Mouse (Mus musculus) gastrocnemius, postnatal 36 days (tissue): ENCODE measurements around the gene Nupl1. TPM values are rescaled to one million over a fixed set of nuclear protein-coding genes. Genes with fewer than 3 reads are reported as not detected.

ENCODE experiments used
- DNase-seq, 2 experiments: peaks; one replicate each; pipeline ENCODE4 v3.0.0; 2022
- intact Hi-C: fragments of 180-260 bp; cut with DNase I; formaldehyde crosslinking; loops from one replicate; pipeline ENCODE4 v1.15.1; 2025
- total RNA-seq, 2 experiments: library from RNA; stranded (reverse); gene quantifications; 2 replicates each; pipeline ENCODE4 v1.2.3; 2021

Gene Nupl1
- total RNA-seq, 2 experiments from 2014 or later = not detected

- DNase-seq = no peak
- intact Hi-C loops = no loop called here
Measured at GRCm38 (mm10) chr14:60250366-60250765, 865 bp downstream of the Nupl1 start.

GRCm38 (mm10) chr14:60238551-60238950, 12.7 kb downstream of the Nupl1 start:
- no peak for DNase-seq
- intact Hi-C loops = no loop called here

- DNase-seq = no peak
- intact Hi-C loops = no loop called here
Measured at GRCm38 (mm10) chr14:60219886-60220285, 31.3 kb downstream of the Nupl1 start.

- no peak for DNase-seq
- intact Hi-C loops = no loop called here
Measured at GRCm38 (mm10) chr14:60217616-60218015, 33.6 kb downstream of the Nupl1 start.

- intact Hi-C loops = no loop called here
- DNase-seq = no peak
Measured at GRCm38 (mm10) chr14:60216125-60216524, 35.1 kb downstream of the Nupl1 start.

- intact Hi-C loops = no loop called here
- DNase-seq = no peak
Measured at GRCm38 (mm10) chr14:60215000-60215399, 36.2 kb downstream of the Nupl1 start.

GRCm38 (mm10) chr14:60214040-60214439, 37.2 kb downstream of the Nupl1 start:
- intact Hi-C loops = no loop called here

GRCm38 (mm10) chr14:60209166-60209565, 42.1 kb downstream of the Nupl1 start:
- intact Hi-C loops = no loop called here
- no peak for DNase-seq

More at GRCm38 (mm10) chr14:60214040-60214439, 37.2 kb downstream of the Nupl1 start:
- no peak for DNase-seq

GRCm38 (mm10) chr14:60204993-60205392, 46.2 kb downstream of the Nupl1 start:
- no peak for DNase-seq
- intact Hi-C loops = no loop called here

- no peak for DNase-seq
- intact Hi-C loops = no loop called here
Measured at GRCm38 (mm10) chr14:60196884-60197283, 54.3 kb downstream of the Nupl1 start, which contains the start of gene Atp8a2. Gene Atp8a2, minus strand, starts transcription at chr14:60197179.

GRCm38 (mm10) chr14:60195999-60196398, 55.2 kb downstream of the Nupl1 start:
- intact Hi-C loops = no loop called here
- no peak for DNase-seq

GRCm38 (mm10) chr14:60194606-60195005, 56.6 kb downstream of the Nupl1 start:
- no peak for DNase-seq
- intact Hi-C loops = no loop called here

- intact Hi-C loops = no loop called here
Measured at GRCm38 (mm10) chr14:60189771-60190170, 61.5 kb downstream of the Nupl1 start.

GRCm38 (mm10) chr14:60188201-60188825, 62.9 kb downstream of the Nupl1 start:
- intact Hi-C loops = no loop called here
- no peak for DNase-seq

More at GRCm38 (mm10) chr14:60189771-60190170, 61.5 kb downstream of the Nupl1 start:
- no peak for DNase-seq

GRCm38 (mm10) chr14:60181306-60181705, 69.9 kb downstream of the Nupl1 start:
- DNase-seq = no peak
- intact Hi-C loops = no loop called here

GRCm38 (mm10) chr14:60178571-60178955, 72.7 kb downstream of the Nupl1 start:
- intact Hi-C loops = no loop called here
- no peak for DNase-seq

- intact Hi-C loops = no loop called here
- no peak for DNase-seq
Measured at GRCm38 (mm10) chr14:60177614-60178570, 73.3 kb downstream of the Nupl1 start.

- intact Hi-C loops = no loop called here
- peak; percentile 8 to 19 for DNase-seq
Measured at GRCm38 (mm10) chr14:60176891-60177613, 74.2 kb downstream of the Nupl1 start.

- intact Hi-C loops = no loop called here
- DNase-seq = no peak
Measured at GRCm38 (mm10) chr14:60176469-60176890, 74.8 kb downstream of the Nupl1 start.

GRCm38 (mm10) chr14:60172286-60173055, 78.8 kb downstream of the Nupl1 start:
- intact Hi-C loops = no loop called here
- no peak for DNase-seq
